12 mouse cellular contexts compared by ENCODE assay signal in the genomic region with DNA sequence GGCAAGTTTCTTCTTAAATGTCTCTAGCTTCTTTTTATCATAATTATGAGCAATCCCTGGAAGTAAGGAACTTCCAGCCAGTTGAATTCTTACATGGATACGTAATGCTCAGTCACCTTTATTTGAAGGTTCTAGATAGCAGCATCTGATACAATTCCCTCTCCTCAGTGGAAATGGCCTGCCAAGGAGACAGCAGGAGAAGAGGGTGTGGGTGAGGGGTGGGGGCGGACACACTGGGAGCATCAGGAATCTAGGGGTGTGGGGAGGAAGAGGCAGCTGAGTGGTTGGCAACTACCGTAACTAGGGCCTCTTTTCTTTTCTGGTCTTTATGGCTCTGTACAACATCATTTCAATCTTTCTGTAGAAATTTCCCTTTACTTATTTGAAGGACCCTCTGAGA.
"Had no signal": no experiment of that assay in that cellular context is flagged by ENCODE, and none has a peak within 500 bp of the region (broad histone marks: within the 10 kb centered on the region; RNA-seq: fewer than 3 reads in every experiment).

No protein-coding gene starts in this region.

- DNase-seq: kidney, adult 18-20 months; kidney, adult 9 months; kidney, postnatal 14 days; kidney, postnatal 4 days; liver; lung, adult 18-20 months; lung, postnatal 10 days; lung, postnatal 36 days; right cerebral cortex, postnatal 14 days; thymus, adult 2 months; thymus, postnatal 14 days; thymus, postnatal 4 days had no signal
